Mouse (Mus musculus) embryo, embryonic 10 days (tissue): Measurements from ENCODE around the gene Exosc3.
A peak's percentile ranks its signal among the peaks of the same experiment; 100 is the strongest.

ENCODE experiments used
- DNase-seq: peaks from one replicate; pipeline ENCODE4 v3.0.0-alpha.2; 2015; ENCODE audit warnings: low spot score

Gene Exosc3

DNA sequence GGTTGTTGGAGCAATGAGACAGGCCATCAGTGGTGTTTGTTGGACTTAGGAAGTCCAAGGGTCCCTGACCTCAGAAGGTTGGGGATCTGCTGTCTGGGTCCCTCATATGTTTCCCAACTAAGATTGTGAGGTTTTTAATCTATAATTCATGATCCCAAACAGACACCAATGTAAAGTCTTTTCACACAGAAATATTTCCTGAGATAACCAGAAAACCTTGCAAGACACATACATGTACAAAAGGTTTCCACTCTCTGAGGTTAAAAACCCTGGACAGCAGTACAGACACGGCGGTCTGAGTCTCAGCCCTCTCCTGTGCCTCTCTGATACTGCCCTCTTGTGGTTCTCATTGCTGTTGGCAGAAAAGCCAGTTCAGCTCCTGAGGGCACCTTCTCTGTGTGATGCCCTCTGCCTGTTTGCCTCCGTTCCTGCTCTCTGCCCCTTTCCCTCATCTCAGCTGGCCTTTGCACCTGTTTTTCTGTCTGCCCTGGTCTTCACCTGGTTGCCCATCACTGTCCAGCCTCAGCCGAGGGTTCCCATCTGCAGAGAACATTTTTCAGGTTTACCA, 62.5 kb downstream of the Exosc3 start:
- DNase-seq, result peak; percentile 84

DNA sequence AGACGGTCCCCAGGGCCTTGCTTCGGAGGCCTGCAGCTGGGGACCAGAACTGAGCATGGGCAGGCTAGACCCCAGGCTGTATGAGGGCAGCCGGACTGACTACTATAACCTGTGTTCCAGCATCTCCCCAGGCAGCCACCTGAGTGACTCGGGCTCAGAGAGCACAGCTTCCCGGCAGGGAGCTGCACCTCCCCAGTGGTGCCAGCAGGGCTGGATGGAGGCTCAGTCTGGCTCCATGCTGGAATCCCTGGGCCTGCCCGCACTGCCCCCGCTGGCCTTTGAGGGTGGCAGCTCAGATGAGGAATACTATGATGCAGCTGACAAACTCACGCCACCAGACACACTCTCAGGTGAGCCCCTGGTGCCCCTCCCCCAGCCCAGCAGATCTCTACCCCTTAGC, 63.2 kb downstream of the Exosc3 start:
- no peak for DNase-seq

DNA sequence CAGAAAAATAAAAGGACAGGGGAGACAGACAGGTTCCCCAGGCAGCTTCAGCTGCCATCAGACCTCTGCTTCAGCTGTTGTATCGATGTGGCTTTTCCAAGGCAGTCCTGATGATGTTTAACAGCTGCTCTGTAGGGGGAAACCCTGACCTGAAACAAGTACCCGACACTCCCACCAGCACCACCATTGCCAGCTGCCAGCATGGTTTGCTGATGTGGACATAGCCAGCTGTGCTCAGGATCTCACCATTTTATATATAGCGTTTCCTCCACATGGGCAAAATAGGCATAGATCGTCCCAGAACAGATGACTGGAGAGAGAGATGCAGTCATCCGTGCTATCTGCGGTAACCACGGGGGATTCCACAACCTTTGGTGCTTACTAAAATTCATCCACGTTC, 66.8 kb downstream of the Exosc3 start:
- no peak for DNase-seq

DNA sequence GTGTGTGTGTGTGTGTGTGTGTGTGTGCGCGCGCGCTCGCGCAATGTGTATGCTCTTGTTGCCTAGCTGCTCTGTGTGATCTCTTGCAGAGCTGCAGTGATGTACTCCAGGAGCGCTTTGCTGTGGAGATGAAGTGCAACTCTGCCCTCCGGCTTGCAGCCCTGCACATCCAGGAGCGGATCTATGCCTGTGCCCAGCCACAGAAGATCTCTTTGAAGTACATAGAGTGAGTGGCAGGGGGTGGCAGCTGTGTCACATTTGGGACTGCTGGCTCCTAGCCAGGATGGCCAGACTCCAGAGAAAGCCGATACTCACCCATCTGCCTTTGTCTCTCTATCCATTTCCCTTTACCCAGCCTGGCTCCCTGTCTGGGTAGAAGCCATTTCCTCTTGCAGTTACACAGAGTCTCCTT, 71.5 kb downstream of the Exosc3 start:
- no peak for DNase-seq

DNA sequence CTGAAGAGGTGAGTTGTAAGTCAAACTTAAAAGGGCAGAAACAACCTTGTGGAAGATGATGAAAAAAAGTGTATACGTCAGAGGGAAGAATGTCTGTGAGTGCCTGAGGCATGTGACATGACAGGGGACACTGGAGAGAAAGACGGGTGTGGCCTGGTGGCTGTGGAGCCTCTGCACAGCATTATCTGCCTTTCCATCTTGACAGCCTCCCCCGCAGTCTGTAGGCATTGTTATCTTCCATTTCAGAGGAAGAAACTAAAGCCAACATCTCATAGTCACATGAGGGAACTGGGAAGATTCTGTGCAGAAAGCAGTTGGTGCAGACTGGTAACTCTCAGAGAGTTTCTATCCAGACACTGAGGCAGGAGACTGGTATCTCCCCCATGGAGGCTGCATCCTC, 74.6 kb downstream of the Exosc3 start:
- no peak for DNase-seq
